Mouse (Mus musculus) left cerebral cortex, adult 8-10 months (tissue): ENCODE data around the gene Fam102a. TPM values are rescaled to one million over a fixed set of nuclear protein-coding genes. Genes with fewer than 3 reads are reported as not detected.

ENCODE experiments used
- DNase-seq, 2 experiments: peaks; one replicate each; pipeline ENCODE4 v3.0.0; 2022; ENCODE audit warnings: low spot score in 2 of 2
- total RNA-seq, 4 experiments: library from RNA; stranded (reverse); gene quantifications; 2 replicates each; pipeline ENCODE4 v1.2.4; 2022

The Fam102a gene
- total RNA-seq, 4 experiments from 2014 or later = 69.0 to 78.6 (median 70.5) TPM

DNA sequence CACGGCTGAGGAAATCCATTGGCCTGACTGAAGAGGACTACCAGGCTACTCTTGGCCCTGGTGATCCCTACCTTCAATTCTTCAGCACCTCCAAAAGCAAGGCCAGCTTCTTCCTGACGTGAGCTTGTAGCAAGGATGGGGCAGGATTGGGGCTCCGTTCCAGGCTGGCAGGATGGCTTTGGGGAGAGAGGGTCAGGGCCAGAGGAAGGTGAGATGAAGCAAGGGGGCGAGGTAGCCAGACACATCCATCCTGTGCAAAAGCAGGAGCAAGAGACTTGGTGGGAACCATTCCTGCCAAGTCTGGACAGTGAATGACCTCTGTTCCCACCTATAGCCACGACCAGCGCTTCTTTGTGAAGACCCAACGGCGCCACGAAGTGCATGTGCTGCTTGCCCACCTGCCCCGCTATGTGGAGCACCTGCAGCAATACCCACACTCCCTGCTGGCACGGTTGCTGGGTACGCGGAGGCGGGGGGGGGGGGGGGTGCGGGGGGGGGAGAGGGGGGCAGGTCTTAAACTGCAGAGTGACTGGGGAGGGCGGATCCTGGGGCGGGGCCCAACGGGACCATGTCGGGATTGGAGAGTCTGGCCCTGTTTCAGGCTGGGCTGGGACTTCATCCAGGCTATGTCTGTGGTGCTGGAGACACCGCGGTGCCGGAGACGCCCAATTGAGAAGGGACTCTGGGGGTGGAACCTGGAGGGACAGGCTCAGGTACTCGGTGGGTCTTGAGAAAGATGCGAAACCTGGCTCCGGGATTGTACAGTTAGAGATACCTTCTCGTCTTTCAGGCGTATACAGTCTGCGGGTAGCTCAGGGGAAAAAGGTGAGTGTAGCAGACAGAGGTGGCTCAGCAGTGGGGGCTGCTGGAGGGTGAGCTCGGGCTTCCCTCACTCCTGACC is 43.3 kb downstream of the Fam102a start:
- DNase-seq = no peak

DNA sequence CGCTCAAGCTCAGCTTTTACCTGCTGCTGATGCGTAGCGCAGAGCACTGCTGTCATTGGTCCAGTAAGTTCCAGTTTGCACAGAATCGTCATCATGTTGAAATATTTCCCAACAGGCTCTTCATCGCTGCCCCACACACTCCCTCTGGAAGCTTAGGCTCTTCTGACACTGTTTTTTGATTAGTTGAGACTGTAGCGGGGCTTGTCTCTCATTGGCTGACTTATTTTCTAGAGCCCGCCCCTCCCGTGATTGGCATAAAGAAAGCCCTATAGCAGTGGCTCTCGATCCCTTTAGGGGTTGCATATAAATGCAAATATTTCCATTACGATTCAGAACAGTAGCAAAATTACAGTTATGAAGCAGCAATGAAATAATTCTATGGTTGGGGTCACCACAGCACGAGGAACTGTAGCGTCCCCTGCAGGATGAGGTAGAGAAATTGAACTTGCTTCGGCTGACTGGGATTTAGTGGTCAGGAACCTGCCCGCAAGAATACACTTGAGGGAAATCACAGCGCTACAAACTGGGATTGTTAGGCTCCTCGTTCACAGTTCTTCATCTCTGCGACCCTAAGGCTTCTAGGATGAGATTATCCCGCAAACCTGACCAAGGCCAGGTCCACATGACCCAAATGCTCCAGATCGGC is 46.4 kb downstream of the Fam102a start:
- DNase-seq = peak; percentile 78 to 80

DNA sequence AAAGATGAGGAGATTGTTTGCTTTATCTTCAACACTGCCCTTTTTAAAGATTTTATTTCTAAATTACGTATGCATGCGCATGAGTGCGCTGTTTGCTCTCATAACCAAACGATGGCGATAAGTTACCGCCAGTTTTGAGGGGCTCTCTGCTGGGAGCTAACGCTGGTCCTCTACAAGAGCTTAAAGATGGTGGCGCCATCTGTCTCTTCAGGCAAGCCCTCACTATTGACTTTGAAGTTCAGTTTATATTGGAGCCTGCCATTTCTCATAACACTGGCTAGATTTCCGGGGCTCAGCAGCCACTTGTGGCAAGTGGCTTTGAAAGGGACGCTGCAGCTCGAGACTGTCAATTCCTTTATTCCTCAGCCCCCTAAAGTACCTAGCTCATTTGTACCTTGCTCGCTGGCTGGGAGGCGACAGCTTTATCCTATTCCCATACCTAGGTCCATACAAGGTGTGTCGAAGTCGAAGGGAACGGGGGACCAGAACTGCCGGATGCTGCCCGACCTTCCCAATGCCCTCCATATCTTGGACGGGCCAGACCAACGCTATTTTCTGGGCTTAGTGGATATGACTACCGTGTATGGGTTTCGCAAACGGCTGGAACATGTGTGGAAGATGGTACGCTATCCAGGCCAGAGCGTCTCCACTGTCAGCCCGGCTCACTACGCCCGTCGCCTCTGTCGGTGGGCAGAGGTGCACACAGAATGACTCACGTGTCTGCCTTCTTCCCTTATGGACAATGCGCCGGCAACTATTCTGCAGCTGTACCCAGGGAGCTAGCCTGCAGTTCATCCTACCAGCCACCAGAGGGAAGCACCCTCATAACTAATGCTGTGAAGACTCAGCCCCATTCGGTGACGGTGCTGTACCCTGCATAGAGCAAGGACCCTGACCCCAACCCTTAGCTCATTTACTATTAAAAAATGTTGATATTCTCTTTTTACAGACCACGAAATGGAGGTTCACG is 48.0 kb downstream of the Fam102a start:
- peak in 1 of 2 experiments; percentile 78 for DNase-seq

DNA sequence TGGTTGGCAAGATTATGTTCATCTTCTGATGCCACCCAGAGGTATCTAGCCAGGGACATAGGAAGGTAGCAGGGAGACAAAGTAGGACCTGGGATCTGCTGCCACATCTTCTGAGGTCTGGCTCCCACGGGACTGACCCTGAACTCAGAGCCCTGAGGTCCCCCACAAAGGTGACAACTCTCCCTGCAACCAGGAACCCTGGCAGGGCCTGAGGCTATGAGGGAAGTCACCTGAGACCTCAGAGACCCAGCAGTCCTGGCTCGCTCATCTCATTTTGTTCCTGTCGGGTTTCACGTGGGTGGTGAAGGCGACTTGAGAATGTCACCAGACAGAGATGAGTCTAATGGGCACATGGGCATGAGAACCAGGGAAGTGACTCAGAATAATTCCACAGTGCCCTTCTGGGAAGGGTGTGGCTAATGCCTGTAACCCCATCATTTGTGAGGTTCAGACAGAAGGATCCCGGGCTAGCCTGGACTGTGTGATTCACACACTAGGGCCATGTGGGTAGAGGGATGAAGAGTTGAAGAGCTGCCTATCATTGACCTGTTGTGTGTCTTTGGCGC is 50.1 kb downstream of the Fam102a start:
- no peak for DNase-seq

DNA sequence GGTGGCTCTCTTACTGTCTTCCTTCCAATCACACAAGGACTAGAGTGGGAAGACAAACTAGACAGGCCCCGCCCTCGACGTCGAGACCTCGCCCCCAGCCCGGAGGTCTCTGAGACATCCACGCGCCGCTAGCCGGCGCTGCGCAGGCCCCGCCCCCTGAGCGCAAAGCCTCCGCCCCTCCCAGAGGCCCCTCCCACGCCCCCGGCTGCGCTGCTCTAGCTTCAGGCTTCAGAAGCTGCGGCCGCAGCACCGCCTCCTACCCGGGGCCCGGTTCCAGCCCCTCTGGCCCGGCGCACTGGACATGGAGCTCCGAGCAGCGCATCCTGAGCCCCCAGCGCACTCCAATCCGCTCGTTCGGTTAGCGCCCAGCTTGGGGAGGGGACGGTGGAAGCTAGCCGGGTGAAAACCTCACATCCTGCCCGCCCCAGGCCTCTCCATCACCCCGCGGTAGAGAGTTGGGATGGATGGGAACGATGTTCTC is 51.8 kb downstream of the Fam102a start, which contains the start of gene St6galnac4:
St6galnac4 (plus strand) TSS at position 225 of the 481 bp plus-strand sequence.
- DNase-seq = peak; percentile 67 to 89

DNA sequence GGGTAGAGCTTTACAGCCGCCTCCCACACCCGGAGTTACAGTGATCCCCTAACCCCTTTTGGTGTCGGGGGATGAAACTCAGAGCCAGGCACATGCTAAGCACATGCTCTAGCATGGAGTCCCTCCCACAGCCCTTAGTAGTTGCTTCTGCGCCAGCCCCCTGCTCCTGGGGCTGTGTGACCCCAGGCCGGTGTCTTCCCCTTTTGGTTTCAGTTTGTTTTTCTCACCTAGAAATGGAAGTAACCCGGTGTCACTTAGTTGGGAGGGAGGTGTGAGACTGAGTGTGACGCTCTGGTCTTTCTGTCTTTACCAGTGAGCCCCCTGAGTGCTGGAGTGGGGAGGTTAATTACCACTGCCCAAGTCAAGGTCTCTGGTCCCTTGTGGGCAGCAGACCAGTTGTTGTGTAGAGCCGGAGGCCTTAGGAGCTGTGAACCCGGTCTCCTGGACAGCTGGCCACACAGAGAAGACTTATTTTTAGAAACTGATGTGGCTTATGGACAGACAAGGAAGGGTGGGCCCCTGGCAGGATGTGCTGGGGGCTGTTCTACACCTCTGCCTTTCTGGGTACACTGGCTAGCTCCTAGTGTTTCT is 52.7 kb downstream of the Fam102a start:
- DNase-seq = no peak

GRCm38 (mm10) chr2:32589213-32589795 is 54.2 kb downstream of the Fam102a start:
- DNase-seq = peak in 1 of 2 experiments; percentile 83

DNA sequence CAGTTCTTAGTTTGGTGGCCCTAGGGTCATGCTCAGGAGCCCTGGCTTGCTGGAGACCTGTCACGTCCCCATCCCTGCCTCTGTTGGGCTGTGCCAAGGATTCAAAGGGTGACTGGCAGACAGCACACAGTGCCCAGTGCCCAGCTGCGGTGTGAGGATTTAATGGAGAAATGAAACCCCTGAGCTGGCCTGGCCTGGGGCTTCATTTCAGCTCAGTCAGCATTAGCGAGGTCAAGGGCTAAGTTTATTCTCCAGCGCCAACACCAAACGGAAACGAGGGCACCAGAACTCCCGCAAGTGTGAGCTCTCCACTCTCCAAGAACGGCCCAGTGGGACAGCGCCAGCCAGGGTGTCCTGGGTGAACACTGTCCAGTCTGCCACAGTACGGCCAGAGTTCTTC is 55.1 kb downstream of the Fam102a start:
- no peak for DNase-seq

- DNase-seq = no peak
These were observed 56.1 kb downstream of the Fam102a start for GRCm38 (mm10) chr2:32591249-32591648.

GRCm38 (mm10) chr2:32596725-32597124 is 61.6 kb downstream of the Fam102a start:
- no peak for DNase-seq

- no peak for DNase-seq
These were observed 62.1 kb downstream of the Fam102a start for GRCm38 (mm10) chr2:32597248-32597647.

DNA sequence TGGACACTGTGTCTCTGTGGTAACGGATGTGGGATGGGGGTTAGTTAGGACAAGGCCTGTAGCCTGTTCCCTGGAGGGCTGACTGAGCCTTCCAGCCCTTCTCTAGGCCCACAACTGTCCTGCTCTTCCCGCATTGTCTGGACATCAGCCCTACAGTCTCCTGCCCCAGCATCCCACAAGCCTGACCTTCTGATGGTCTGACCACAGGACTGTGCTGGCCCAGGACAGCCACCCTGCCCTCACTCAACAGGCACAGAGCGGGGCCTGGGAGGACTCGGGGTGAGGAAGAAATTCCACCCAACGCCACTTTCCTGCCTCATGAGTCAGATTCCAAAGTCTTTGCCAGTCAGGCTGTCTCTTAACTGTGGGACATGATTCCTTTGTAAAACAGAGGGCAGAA is 62.6 kb downstream of the Fam102a start:
- no peak for DNase-seq

DNA sequence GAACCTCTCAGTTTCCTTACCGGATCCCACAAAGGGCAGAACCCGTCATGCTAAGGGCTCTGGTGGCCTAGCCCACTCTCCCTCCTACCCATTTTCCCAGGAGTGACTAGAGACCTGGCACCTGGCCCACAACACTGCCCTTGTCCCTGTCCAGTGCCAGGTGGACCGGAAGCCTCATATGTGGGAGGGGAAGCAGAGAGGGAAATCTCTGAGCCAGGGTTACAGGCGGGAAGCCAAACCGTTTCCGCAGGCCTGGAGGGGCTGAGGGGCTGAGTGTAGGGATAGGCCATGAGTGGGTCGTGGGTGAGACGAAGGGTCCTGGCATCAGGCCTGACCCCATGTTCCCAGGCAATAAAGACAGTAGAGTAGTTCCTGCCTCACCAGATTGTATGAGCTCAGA is 63.4 kb downstream of the Fam102a start:
- DNase-seq = no peak

- no peak for DNase-seq
These were observed 64.3 kb downstream of the Fam102a start, which contains the start of gene St6galnac6 for GRCm38 (mm10) chr2:32599409-32599808. Gene St6galnac6 (plus strand): TSS chr2:32599709.

DNA sequence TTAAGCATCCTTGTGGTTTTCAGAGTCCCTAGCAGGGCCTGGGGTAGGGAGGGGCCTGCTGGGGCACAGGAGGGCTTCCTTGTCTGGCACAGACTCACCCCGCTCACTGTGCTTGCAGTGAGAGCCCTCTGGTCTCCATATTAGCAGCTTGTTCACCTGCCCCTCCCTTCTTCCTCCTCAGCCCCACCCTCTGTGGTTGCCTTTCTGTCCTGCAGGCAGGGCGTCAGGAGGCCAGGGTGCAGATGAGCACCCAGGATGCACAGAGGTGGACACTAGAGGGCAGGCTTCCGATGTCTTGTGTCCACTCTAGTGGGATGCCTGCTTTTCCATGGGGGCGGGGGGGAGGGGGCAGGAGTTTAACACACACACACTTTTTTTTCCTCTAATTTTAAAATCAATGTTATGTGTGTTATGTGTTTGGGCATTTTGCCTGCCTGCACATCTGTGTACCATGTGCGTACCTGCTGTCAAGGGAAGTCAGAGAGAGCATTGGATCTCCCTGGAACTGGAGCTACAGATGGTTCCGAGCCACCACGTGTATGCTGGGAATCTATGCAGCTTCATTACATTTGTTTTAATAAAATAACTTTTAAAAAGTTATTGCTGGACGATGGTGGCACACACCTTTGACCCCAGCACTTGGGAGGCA is 66.4 kb downstream of the Fam102a start:
- DNase-seq = no peak

DNA sequence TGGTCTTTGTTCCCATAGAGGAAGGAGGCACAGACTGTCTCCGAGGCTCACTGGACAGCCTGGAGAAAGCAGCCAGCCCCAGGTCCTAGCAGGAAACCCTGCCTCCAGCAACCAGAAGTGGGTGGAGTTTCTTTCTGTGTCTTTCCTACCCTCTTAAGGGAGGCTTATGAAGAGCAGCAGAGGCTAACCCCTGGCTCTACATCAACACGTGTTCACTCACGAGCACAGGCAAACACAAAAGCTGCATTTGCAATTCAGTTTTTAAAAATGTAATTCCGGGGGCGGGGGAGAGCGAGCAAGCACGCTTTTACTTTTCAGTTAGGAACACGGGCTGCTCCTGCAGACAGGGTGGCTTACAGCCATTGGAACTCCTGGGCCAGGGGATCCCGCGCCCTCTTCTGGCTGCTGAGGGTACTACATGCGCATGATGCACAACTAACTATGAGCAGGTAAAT is 67.5 kb downstream of the Fam102a start:
- peak; percentile 81 to 89 for DNase-seq

- no peak for DNase-seq
These were observed 69.5 kb downstream of the Fam102a start for GRCm38 (mm10) chr2:32604631-32605030.

- DNase-seq = peak; percentile 61 to 81
These were observed 71.3 kb downstream of the Fam102a start for GRCm38 (mm10) chr2:32606161-32607142.
